Mouse (Mus musculus) heart, embryonic 14.5 days (tissue): ENCODE measurements at regions not wholly inside any gene's neighbourhood (a gene's known extent, or its start where the extent isn't known, plus 50 kb on each side); places are given as distances from the start of the nearest gene placed in this dataset.

Experiments
- ATAC-seq: fragments of 200-750 bp; cut with Nextera tagmentation; 2 replicates; pipeline ENCODE4 v1.8.0; 2017; ENCODE audit warnings: low read depth, moderate TSS enrichment; ENCODE audit not compliant: insufficient number of reproducible peaks, insufficient read depth, low FRiP score
- H3K27ac ChIP-seq, 2 experiments: fragments of 200-500 bp in 1 of 2; fragments of 300-500 bp in 1 of 2; sonication (generic) in 1 of 2; replicated peaks in 1 of 2; 2 replicates each; pipeline ENCODE4 v1.5.1; 2012 to 2014; ENCODE audit warnings: low read depth in 2 of 2, low read length in 2 of 2, control low read depth in 1 of 2, mild to moderate bottlenecking in 1 of 2, mixed read lengths in 1 of 2; ENCODE audit not compliant: control insufficient read depth in 1 of 2, insufficient read depth in 1 of 2
- H3K27me3 ChIP-seq: fragments of 300-500 bp; sonication (generic); 2 replicates; pipeline ENCODE4 v1.6.1; 2014; ENCODE audit warnings: mild to moderate bottlenecking, low read length, control low read depth; ENCODE audit not compliant: control insufficient read depth, insufficient read depth
- H3K36me3 ChIP-seq: fragments of 300-500 bp; sonication (generic); 2 replicates; pipeline ENCODE4 v1.6.1; 2014; ENCODE audit warnings: mild to moderate bottlenecking, control low read depth, low read length, mixed read lengths; ENCODE audit not compliant: control insufficient read depth, insufficient read depth
- H3K4me1 ChIP-seq, 2 experiments: fragments of 200-500 bp in 1 of 2; fragments of 300-500 bp in 1 of 2; sonication (generic) in 1 of 2; 2 replicates each; pipeline ENCODE4 v1.6.1; 2012 to 2014; ENCODE audit warnings: low read length in 2 of 2, control low read depth in 1 of 2, mixed read lengths in 1 of 2; ENCODE audit not compliant: control insufficient read depth in 2 of 2, insufficient read depth in 2 of 2
- H3K4me2 ChIP-seq: fragments of 300-500 bp; sonication (generic); 2 replicates; pipeline ENCODE4 v1.6.1; 2014; ENCODE audit warnings: mild to moderate bottlenecking, low read length
- H3K4me3 ChIP-seq, 2 experiments: fragments of 200-500 bp in 1 of 2; fragments of 300-500 bp in 1 of 2; sonication (generic) in 1 of 2; 2 replicates each; pipeline ENCODE4 v1.5.1; 2012 to 2014; ENCODE audit warnings: low read length in 2 of 2, mild to moderate bottlenecking in 2 of 2, control low read depth in 1 of 2, low read depth in 1 of 2, moderate library complexity in 1 of 2; ENCODE audit not compliant: control insufficient read depth in 1 of 2, insufficient read depth in 1 of 2
- H3K9ac ChIP-seq: fragments of 300-500 bp; sonication (generic); 2 replicates; pipeline ENCODE4 v1.6.1; 2014; ENCODE audit warnings: mild to moderate bottlenecking, low read length
- H3K9me3 ChIP-seq: fragments of 300-500 bp; sonication (generic); 2 replicates; pipeline ENCODE4 v1.6.1; 2016; ENCODE audit warnings: low read length, control low read depth; ENCODE audit not compliant: control insufficient read depth
- WGBS: fragments of 180-500 bp; shearing (Covaris S2); extraction: QIAGEN DNeasy Blood & Tissue Kit; methylation state at CpG from one replicate; pipeline ENCODE4 v1.1.7; 2014; 5-methylcytosine and 5-hydroxymethylcytosine counted together

GRCm38 (mm10) chr6:143393543-143394207 is 226.7 kb downstream of the Etnk1 start:
- Histone ChIP-seq H3K27me3 (no peaks in the 10 kb centered on the region), H3K4me3 (no peak overlapping the region), H3K36me3 (no peaks in the 10 kb centered on the region), H3K9ac (no peak overlapping the region), H3K4me1 (no peaks in the 10 kb centered on the region), H3K4me2 (no peak overlapping the region), H3K9me3 (no peaks in the 10 kb centered on the region), H3K27ac (no peak overlapping the region)
- WGBS, result 77% methylated on average over 10 of the region's 10 CpGs
- ATAC-seq, result no peak

GRCm38 (mm10) chr6:143394377-143394776 is 227.4 kb downstream of the Etnk1 start:
- Histone ChIP-seq H3K27ac (no peak overlapping the region), H3K4me1 (no peaks in the 10 kb centered on the region), H3K36me3 (no peaks in the 10 kb centered on the region), H3K4me2 (no peak overlapping the region), H3K9me3 (no peaks in the 10 kb centered on the region), H3K4me3 (no peak overlapping the region), H3K27me3 (no peaks in the 10 kb centered on the region), H3K9ac (no peak overlapping the region)
- WGBS, result 86% methylated on average over 15 of the region's 15 CpGs
- ATAC-seq, result no peak

- Histone ChIP-seq H3K9ac (no peak overlapping the region), H3K9me3 (no peaks in the 10 kb centered on the region), H3K4me1 (no peaks in the 10 kb centered on the region), H3K36me3 (no peaks in the 10 kb centered on the region), H3K4me3 (no peak overlapping the region), H3K4me2 (no peak overlapping the region), H3K27ac (no peak overlapping the region), H3K27me3 (no peaks in the 10 kb centered on the region)
- no peak for ATAC-seq
- WGBS, result 64% methylated on average over 8 of the region's 8 CpGs
These were observed 234.4 kb downstream of the Etnk1 start for GRCm38 (mm10) chr6:143401436-143401835.

- no peaks in the 10 kb centered on the region for H3K4me1 ChIP-seq
- no peak for ATAC-seq
- no peak overlapping the region for H3K4me3 ChIP-seq
- H3K4me2 ChIP-seq, result no peak overlapping the region
- no peaks in the 10 kb centered on the region for H3K9me3 ChIP-seq
- 77% methylated on average over 7 of the region's 7 CpGs for WGBS
- H3K36me3 ChIP-seq, result no peaks in the 10 kb centered on the region
- no peak overlapping the region for H3K9ac ChIP-seq
- H3K27ac ChIP-seq, result no peak overlapping the region
- no peaks in the 10 kb centered on the region for H3K27me3 ChIP-seq
These were observed 234.9 kb downstream of the Etnk1 start for GRCm38 (mm10) chr6:143401921-143402320.

- 73% methylated on average over 7 of the region's 7 CpGs for WGBS
- no peak overlapping the region for H3K27ac ChIP-seq
- H3K4me2 ChIP-seq, result no peak overlapping the region
- ATAC-seq, result no peak
- no peaks in the 10 kb centered on the region for H3K9me3 ChIP-seq
- H3K36me3 ChIP-seq, result no peaks in the 10 kb centered on the region
- no peak overlapping the region for H3K4me3 ChIP-seq
- no peaks in the 10 kb centered on the region for H3K27me3 ChIP-seq
- H3K4me1 ChIP-seq, result no peaks in the 10 kb centered on the region
- H3K9ac ChIP-seq, result no peak overlapping the region
These were observed 235.7 kb downstream of the Etnk1 start for GRCm38 (mm10) chr6:143402766-143403165.

- Histone ChIP-seq H3K9ac (no peak overlapping the region), H3K4me2 (no peak overlapping the region), H3K27me3 (no peaks in the 10 kb centered on the region), H3K9me3 (no peaks in the 10 kb centered on the region), H3K27ac (no peak overlapping the region), H3K36me3 (no peaks in the 10 kb centered on the region), H3K4me1 (no peaks in the 10 kb centered on the region), H3K4me3 (no peak overlapping the region)
- WGBS, result 90% methylated on average over 4 of the region's 4 CpGs
- ATAC-seq, result no peak
These were observed 237.5 kb downstream of the Etnk1 start for GRCm38 (mm10) chr6:143404521-143404920.

- Histone ChIP-seq H3K36me3 (no peaks in the 10 kb centered on the region), H3K4me2 (no peak overlapping the region), H3K27ac (no peak overlapping the region), H3K27me3 (no peaks in the 10 kb centered on the region), H3K4me3 (no peak overlapping the region), H3K9ac (no peak overlapping the region), H3K9me3 (0 out of 2 replicates have a peak, but pooled peaks cover 3% of the 10 kb centered on the region), H3K4me1 (0 out of 4 replicates have a peak, but pooled peaks cover 0 to 2% of the 10 kb centered on the region in 2 experiments)
- no peak for ATAC-seq
- WGBS, result 54% methylated on average over 5 of the region's 5 CpGs
These were observed 245.0 kb downstream of the Etnk1 start for GRCm38 (mm10) chr6:143412056-143412455.

GRCm38 (mm10) chr6:143412721-143413120 is 245.7 kb downstream of the Etnk1 start:
- WGBS, result 86% methylated on average over 6 of the region's 6 CpGs
- ATAC-seq, result no peak
- 0 out of 4 replicates have a peak, but pooled peaks cover 0 to 2% of the 10 kb centered on the region in 2 experiments for H3K4me1 ChIP-seq
- H3K27ac ChIP-seq, result no peak overlapping the region
- no peak overlapping the region for H3K4me2 ChIP-seq
- H3K9me3 ChIP-seq, result 0 out of 2 replicates have a peak, but pooled peaks cover 3% of the 10 kb centered on the region
- no peak overlapping the region for H3K4me3 ChIP-seq
- H3K27me3 ChIP-seq, result no peaks in the 10 kb centered on the region
- H3K9ac ChIP-seq, result no peak overlapping the region
- H3K36me3 ChIP-seq, result no peaks in the 10 kb centered on the region
